Mouse (Mus musculus): Measurements from ENCODE around the gene Bnip2. TPM values are rescaled to one million over a fixed set of nuclear protein-coding genes. Genes with fewer than 3 reads are reported as not detected.

Gene Bnip2
- total and polyA plus RNA-seq, 3 experiments = 54.3 to 104 (median 88.1) TPM

DNA sequence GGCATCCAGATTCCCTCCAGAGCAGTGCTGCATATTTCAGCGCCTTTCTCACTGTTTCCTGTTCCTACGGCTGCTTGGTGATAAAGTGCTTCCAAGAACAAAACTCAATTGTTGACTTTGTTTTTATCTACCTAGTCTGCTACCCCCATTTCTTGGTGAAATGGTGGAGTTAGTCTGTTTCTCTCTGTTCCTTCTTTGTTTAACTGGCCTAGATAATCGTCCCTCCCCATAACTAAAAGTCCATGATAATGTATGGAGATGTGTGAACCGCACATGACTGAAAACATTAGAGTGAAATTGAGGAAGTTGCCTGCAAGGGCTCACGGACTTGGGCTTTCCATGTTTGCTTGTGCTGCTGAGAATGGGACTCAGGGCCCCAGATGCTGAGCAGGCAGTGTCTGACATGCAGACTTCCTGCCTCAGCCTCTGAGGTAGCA is 3.6 kb downstream of the Bnip2 start:
- peak overlapping the region in 1 of 3 experiments; percentile 10 for H3K4me3 ChIP-seq (replicated peaks in 1 of 3; ENCODE audit: low read depth in 2 of 3, low read length in 2 of 3, poor library complexity in 1 of 3)
- H3K9me3 ChIP-seq (replicated peaks; ENCODE audit: low read length) = no peaks in the 10 kb centered on the region
- in situ Hi-C loops (cut with MboI; ENCODE audit: low pct_ligation_motif_present, low pct_unique_long_range_greater_than_20kb, low sequenced_read_pairs) = no loop called here
- peaks cover 6 to 52% of the 10 kb centered on the region in 2 experiments; a peak in 3 of 4 replicates for H3K4me1 ChIP-seq (ENCODE audit: control insufficient read depth in 1 of 2, insufficient read depth in 2 of 2)
- peak overlapping the region; percentile 31; the same call in 1 of the 2 replicates for H3K27ac ChIP-seq (ENCODE audit: insufficient read depth, low read depth)
- dilution Hi-C loops (cut with MboI; ENCODE audit: extremely low pct_ligation_motif_present, extremely low pct_unique_long_range_greater_than_20kb, low sequenced_read_pairs) = no loop called here
- H3K79me2 ChIP-seq (replicated peaks; ENCODE audit: control insufficient read depth, extremely low read depth, insufficient read depth, poor library complexity, severe bottlenecking) = peaks cover 41% of the 10 kb centered on the region
- DNase-seq (ENCODE audit: extremely low read depth) = peak; percentile 69
- TF ChIP-seq MXI1 (IDR thresholded peaks at IDR 0.05; ENCODE audit: low read depth, low read length) = no peak
- no peak for TF ChIP-seq JUN (IDR thresholded peaks at IDR 0.05; ENCODE audit: insufficient read depth, low read depth, low read length)
- TF ChIP-seq IRF4 (IDR thresholded peaks at IDR 0.05; ENCODE audit: low read depth, low read length) = peak; percentile 40
- TF ChIP-seq CTCF (conservative IDR thresholded peaks at IDR 0.05 in 1 of 2, IDR thresholded peaks at IDR 0.05 in 1 of 2; ENCODE audit: low read depth in 2 of 2, low read length in 2 of 2) = no peak
- TF ChIP-seq ZMIZ1 (IDR thresholded peaks at IDR 0.05; ENCODE audit: low read depth, low read length) = no peak
- TF ChIP-seq SMC3 (IDR thresholded peaks at IDR 0.05; ENCODE audit: low read depth, low read length) = no peak
- no peak for TF ChIP-seq MAX (IDR thresholded peaks at IDR 0.05; ENCODE audit: low read length)
- TF ChIP-seq USF1 (IDR thresholded peaks at IDR 0.05; ENCODE audit: low read depth, low read length) = no peak
- 0 out of 2 replicates have a peak, but pooled peaks have one; percentile 42 for TF ChIP-seq ELF1 (IDR thresholded peaks at IDR 0.05; ENCODE audit: low read depth, low read length)
- TF ChIP-seq ETS1 (conservative IDR thresholded peaks at IDR 0.05; ENCODE audit: low read depth, low read length) = peak; percentile 30; the same call in 1 of the 2 replicates
- peak; percentile 60; the same call in 1 of the 2 replicates for TF ChIP-seq MAFK (IDR thresholded peaks at IDR 0.05; ENCODE audit: insufficient replicate concordance, low read length)
- no peak for TF ChIP-seq MYC (IDR thresholded peaks at IDR 0.05; ENCODE audit: low read depth, low read length)
- TF ChIP-seq NELFE (IDR thresholded peaks at IDR 0.05; ENCODE audit: low read depth, low read length) = no peak
- TF ChIP-seq USF2 (conservative IDR thresholded peaks at IDR 0.05; ENCODE audit: low read depth, low read length) = no peak
- no peak for TF ChIP-seq RAD21 (IDR thresholded peaks at IDR 0.05; ENCODE audit: low read depth, low read length)
- no peak for TF ChIP-seq ZKSCAN1 (IDR thresholded peaks at IDR 0.05; ENCODE audit: borderline replicate concordance, low read depth, low read length)
- TF ChIP-seq EP300 (IDR thresholded peaks at IDR 0.05; ENCODE audit: low read length) = peak; percentile 66; the same call in 1 of the 2 replicates
- peak; percentile 90 for TF ChIP-seq BHLHE40 (IDR thresholded peaks at IDR 0.05; ENCODE audit: low read depth, low read length)
- TF ChIP-seq PAX5 (IDR thresholded peaks at IDR 0.05; ENCODE audit: low read length) = no peak
- 0 out of 2 replicates have a peak overlapping the region, but pooled peaks have one; percentile 30 for H3K9ac ChIP-seq (ENCODE audit: insufficient read depth, low read depth)
- H3K4me2 ChIP-seq (ENCODE audit: insufficient read depth, low read depth, poor library complexity, severe bottlenecking) = peak overlapping the region; percentile 61
- H3K27me3 ChIP-seq (replicated peaks) = no peaks in the 10 kb centered on the region
- H3K36me3 ChIP-seq (replicated peaks in 1 of 2; ENCODE audit: control insufficient read depth in 1 of 2, insufficient read depth in 1 of 2, low read length in 1 of 2) = peaks cover 21 to 48% of the 10 kb centered on the region in 2 experiments

- Histone ChIP-seq H3K4me3 (replicated peaks in 1 of 3; ENCODE audit: low read depth in 2 of 3, low read length in 2 of 3, poor library complexity in 1 of 3) (no peak overlapping the region), H3K4me1 (ENCODE audit: control insufficient read depth in 1 of 2, insufficient read depth in 2 of 2) (peaks cover 6 to 48% of the 10 kb centered on the region in 2 experiments; a peak in 3 of 4 replicates), H3K9me3 (replicated peaks; ENCODE audit: low read length) (no peaks in the 10 kb centered on the region), H3K27me3 (replicated peaks) (no peaks in the 10 kb centered on the region), H3K4me2 (ENCODE audit: insufficient read depth, low read depth, poor library complexity, severe bottlenecking) (no peak overlapping the region), H3K79me2 (replicated peaks; ENCODE audit: control insufficient read depth, extremely low read depth, insufficient read depth, poor library complexity, severe bottlenecking) (peaks cover 41% of the 10 kb centered on the region), H3K27ac (ENCODE audit: insufficient read depth, low read depth) (no peak overlapping the region), H3K9ac (ENCODE audit: insufficient read depth, low read depth) (peak overlapping the region; percentile 30; the same call in 1 of the 2 replicates), H3K36me3 (replicated peaks in 1 of 2; ENCODE audit: control insufficient read depth in 1 of 2, insufficient read depth in 1 of 2, low read length in 1 of 2) (peaks cover 23 to 54% of the 10 kb centered on the region in 2 experiments)
- DNase-seq (ENCODE audit: extremely low read depth) = no peak
- TF ChIP-seq EP300 (IDR thresholded peaks at IDR 0.05; ENCODE audit: low read length) = no peak
- no peak for TF ChIP-seq GABPA (IDR thresholded peaks at IDR 0.05; ENCODE audit: insufficient replicate concordance, low read depth, low read length)
- TF ChIP-seq MAZ (IDR thresholded peaks at IDR 0.05; ENCODE audit: low read depth, low read length) = no peak
- no peak for TF ChIP-seq RAD21 (IDR thresholded peaks at IDR 0.05; ENCODE audit: low read depth, low read length)
- no peak for TF ChIP-seq NRF1 (IDR thresholded peaks at IDR 0.05; ENCODE audit: low read depth, low read length)
- TF ChIP-seq CHD2 (IDR thresholded peaks at IDR 0.05; ENCODE audit: low read length) = no peak
- TF ChIP-seq MYC (IDR thresholded peaks at IDR 0.05; ENCODE audit: low read depth, low read length) = no peak
- no peak for TF ChIP-seq CTCF (conservative IDR thresholded peaks at IDR 0.05 in 1 of 2, IDR thresholded peaks at IDR 0.05 in 1 of 2; ENCODE audit: low read depth in 2 of 2, low read length in 2 of 2)
- TF ChIP-seq JUN (IDR thresholded peaks at IDR 0.05; ENCODE audit: insufficient read depth, low read depth, low read length) = no peak
- no peak for TF ChIP-seq HCFC1 (IDR thresholded peaks at IDR 0.05; ENCODE audit: low read depth, low read length)
- TF ChIP-seq JUND (conservative IDR thresholded peaks at IDR 0.05; ENCODE audit: low read depth, low read length) = no peak
- no peak for TF ChIP-seq TBP (conservative IDR thresholded peaks at IDR 0.05; ENCODE audit: low read depth, low read length)
- no peak for TF ChIP-seq UBTF (IDR thresholded peaks at IDR 0.05; ENCODE audit: low read depth, low read length)
- no peak for TF ChIP-seq MEF2A (IDR thresholded peaks at IDR 0.05; ENCODE audit: borderline replicate concordance, low read depth, low read length)
- no peak for TF ChIP-seq MAX (IDR thresholded peaks at IDR 0.05; ENCODE audit: low read length)
- no peak for TF ChIP-seq SMC3 (IDR thresholded peaks at IDR 0.05; ENCODE audit: low read depth, low read length)
- no peak for TF ChIP-seq KAT2A (IDR thresholded peaks at IDR 0.05; ENCODE audit: insufficient replicate concordance, low read length)
- TF ChIP-seq RCOR1 (conservative IDR thresholded peaks at IDR 0.05; ENCODE audit: low read depth, low read length) = no peak
- no peak for TF ChIP-seq ETS1 (conservative IDR thresholded peaks at IDR 0.05; ENCODE audit: low read depth, low read length)
- TF ChIP-seq PAX5 (IDR thresholded peaks at IDR 0.05; ENCODE audit: low read length) = no peak
- in situ Hi-C loops (cut with MboI; ENCODE audit: low pct_ligation_motif_present, low pct_unique_long_range_greater_than_20kb, low sequenced_read_pairs) = no loop called here
- dilution Hi-C loops (cut with MboI; ENCODE audit: extremely low pct_ligation_motif_present, extremely low pct_unique_long_range_greater_than_20kb, low sequenced_read_pairs) = no loop called here
These were observed 4.2 kb downstream of the Bnip2 start for GRCm38 (mm10) chr9:69993479-69993878.

Data from CH12.LX (cell line).